Mouse (Mus musculus) megakaryocyte, adult 5-6 weeks (primary cell): ENCODE measurements around the gene Cntnap1. TPM values are rescaled to one million over a fixed set of nuclear protein-coding genes. Genes with fewer than 3 reads are reported as not detected.
"Not testable (repeated sequence)": the region's sequence is repeated elsewhere in the genome, so short reads cannot be mapped to it uniquely, and the experiment has no call there.

Experiments
- ATAC-seq: 2 replicates; pipeline ENCODE4 v1.8.0; 2016; ENCODE audit warnings: mild to moderate bottlenecking, inconsistent platforms; ENCODE audit not compliant: poor library complexity, severe bottlenecking
- total RNA-seq, 2 experiments: library from RNA; stranded (forward) in 1 of 2; stranded (reverse) in 1 of 2; fragments of 153-499, 151-499 nt in 1 of 2; fragments of 221-1000, 200-1000 nt in 1 of 2; gene quantifications; 2 replicates each; pipeline versions ENCODE4 v1.2.3 to v1.2.4; 2015 to 2017

Gene Cntnap1
- total RNA-seq (2015) (not detected in 2 replicates), total RNA-seq (2017) (0.07 TPM in 1 of 2 replicates, not detected in the other)

DNA sequence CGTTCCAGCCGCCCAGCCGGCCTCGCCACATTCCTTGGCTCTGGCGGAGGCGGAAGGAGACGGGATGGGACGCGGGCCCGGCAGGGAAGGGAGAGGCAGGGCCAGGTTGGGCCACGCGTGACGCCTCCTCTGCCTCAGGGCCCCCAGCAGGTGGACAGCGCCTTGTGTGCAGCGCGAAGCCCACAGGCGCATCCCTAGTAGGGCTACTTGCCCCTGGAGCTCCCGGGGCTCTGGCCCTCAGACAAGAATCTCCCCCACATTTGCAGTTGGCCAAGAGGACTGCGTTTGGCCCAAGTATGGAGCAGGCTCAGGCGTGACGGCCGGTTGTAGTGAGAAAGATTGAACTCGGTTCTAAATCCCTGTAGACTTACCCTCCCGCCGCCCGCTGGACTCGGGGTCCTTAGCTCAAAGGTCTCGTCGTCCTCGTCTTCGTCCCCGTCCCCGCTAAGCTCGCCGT lies at the start of gene Cntnap1:
Gene Cntnap1, plus strand, starts transcription at position 170 of the 457 bp plus-strand sequence.
- ATAC-seq = no peak

DNA sequence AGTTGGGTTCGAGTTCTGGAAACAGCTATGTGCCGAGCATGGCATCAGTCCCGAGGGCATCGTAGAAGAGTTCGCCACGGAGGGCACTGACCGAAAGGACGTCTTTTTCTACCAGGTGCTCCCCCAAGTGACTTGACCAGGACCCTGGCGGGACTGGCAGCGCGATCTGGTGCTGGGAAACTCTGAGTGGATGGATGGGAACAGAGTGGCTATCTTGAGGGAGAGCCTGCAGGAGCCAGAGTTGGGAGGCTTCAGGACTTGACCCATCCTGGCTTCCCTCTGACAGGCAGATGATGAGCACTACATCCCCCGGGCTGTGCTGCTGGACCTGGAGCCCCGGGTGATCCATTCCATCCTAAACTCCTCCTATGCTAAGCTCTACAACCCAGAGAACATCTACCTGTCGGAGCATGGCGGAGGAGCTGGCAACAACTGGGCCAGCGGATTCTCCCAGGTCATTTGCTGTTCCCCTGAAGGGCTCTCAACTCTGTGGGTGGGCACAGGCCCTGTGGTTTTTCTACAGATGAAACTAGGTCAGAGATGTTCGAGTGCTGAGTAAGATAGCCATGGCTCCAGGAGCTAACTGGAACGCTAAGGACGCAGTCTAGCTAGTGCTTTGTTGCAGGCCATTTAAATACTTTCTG lies 49.7 kb upstream of the Cntnap1 start:
- no peak for ATAC-seq

DNA sequence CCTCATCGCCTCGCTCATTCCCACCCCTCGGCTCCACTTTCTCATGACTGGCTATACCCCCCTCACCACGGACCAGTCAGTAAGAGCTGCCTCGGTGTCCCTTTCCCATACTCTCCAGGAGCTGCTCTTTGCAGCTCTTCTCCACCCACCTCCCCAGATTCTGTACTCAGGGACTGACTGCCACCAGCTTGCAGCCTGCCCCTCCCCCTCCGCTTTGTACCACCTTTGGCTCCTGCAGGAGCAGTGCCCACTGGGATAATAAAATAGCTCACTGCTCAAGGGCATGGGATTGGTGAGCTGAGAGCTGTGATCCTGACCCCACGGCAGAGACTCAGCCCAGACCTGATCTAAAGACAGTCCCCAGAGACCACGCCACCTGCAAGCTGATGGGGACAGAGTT lies 45.8 kb upstream of the Cntnap1 start:
- ATAC-seq = not testable (repeated sequence)

DNA sequence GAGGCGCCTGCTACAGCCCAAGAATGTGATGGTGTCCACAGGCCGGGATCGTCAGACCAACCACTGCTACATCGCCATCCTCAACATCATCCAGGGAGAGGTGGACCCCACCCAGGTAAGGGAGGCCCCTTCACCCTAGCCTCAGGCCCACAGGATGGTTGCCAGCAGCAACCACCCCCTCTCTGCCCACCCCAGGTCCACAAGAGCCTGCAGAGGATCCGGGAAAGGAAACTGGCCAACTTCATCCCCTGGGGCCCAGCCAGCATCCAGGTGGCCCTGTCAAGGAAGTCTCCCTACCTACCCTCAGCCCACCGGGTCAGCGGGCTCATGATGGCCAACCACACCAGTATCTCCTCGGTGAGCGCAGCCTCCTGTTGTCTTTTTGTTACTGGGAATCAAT lies 45.3 kb upstream of the Cntnap1 start:
- ATAC-seq = not testable (repeated sequence)

DNA sequence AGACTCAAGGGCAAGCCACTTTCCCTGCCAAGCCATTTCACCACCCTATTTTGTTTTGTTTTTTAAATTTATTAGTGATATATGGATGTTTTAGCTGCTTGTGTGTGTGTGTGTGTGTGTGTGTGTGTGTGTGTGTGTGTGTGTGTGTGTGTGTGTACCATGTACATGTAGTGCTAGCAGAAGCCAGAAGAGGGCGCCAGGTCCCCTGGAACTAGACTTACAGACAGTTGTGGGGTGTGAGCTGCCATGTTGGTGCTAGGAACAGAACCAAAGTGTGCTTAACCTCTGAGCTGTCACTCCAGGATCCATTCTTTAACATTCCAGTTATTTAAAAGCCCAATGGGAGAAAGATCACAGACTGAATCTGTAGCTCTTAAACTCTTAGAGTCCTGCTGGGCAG lies 43.2 kb upstream of the Cntnap1 start:
- ATAC-seq = no peak

DNA sequence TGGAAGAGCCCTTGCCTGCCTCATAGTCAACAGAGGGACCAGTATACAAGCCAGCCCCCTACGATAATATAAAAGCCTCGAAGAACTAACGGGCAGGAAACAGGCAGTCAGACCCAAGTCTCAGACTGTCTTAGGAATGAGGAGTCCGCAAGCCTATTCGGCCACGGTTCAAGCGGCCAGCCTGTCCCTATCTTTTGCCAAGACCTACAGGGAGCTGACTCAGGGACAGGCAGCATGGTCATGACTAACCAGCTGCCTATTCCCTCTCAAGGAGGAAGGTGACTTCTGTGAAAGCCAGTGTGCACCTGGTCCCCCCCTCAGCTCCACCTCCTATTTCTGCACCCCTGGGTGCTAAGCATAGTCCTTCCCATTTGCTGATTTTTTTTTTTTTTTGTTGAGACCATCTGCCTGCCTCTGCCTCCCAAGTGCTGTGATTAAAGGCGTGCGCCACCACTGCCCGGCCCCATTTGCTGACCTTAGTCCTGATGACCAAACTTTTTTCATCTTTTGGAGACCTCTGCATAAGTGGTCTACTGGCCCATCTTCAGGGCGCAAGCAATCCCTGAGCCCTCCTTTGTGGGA lies 41.2 kb upstream of the Cntnap1 start:
- ATAC-seq = no peak

DNA sequence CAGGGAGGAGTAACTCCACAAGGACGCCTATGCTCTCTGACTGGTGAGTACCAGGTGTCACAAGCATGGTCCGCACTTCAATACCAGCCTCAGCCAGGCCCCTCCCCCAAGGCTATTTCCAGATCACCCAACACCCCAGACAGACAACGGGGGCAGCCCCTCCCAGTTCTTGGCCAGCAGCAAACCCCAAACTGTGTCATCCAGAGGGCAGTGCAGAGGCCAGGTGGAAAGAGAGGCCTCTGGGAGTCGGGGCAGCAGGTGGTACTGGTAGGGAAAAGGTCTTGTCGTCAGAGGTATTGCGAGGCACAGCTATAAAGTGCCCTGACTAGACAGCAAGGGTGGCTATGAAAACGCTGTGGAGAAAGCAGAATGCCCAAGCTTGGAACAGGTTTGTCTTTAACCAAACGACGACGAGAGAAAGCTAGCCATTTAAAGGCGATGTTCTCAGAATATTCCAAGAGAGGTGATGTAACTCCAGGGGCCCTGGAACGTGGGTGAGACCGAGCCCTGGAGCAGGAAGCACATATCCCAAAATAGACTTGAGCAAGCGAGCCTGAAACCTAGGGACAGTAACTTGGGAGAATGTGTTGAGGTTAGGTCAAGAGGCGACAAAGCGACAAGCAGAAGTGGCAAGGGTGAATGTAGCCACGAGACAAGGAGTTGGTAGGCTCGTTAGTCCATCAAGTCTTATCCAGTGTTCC lies 40.1 kb upstream of the Cntnap1 start:
- ATAC-seq = no peak

DNA sequence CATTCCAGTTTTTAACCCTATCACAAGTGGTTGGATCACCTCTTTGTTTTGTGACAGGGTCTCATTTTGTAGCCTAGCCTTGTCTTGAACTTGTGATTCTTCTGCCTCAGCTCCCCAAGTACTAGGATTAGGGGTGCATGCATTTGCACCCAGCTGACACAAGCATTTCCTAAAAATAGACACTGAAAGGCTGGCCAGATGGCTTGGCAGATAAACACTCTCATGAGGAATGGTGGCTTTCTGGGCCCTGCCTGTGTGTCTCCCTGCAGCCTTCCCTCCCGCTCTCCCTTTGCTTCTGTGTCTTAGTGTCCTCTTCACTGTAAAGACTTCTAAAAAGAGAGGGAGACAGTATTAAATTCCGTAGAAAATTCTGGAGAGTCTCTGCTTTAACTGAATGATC lies 39.1 kb upstream of the Cntnap1 start:
- ATAC-seq = no peak

DNA sequence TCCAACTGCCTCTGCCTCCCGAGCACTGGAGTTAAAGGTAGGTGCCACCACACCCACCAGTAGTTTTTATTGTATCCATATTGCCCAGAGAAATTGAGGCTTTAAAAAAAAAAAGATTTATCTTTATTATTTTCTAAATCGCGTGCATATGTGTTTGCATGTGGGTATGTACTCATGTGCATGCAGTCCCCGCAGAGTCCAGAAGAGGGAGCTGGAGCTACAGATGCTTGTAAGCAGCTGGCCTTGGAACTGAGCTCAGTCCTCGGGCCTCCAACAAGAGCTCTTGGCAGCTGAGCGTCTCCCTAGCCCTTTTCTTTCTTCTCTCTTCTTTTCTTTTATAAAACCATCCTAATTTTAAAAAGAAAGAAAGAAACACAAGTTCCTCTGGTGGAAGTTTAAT lies 38.6 kb upstream of the Cntnap1 start:
- ATAC-seq = no peak

DNA sequence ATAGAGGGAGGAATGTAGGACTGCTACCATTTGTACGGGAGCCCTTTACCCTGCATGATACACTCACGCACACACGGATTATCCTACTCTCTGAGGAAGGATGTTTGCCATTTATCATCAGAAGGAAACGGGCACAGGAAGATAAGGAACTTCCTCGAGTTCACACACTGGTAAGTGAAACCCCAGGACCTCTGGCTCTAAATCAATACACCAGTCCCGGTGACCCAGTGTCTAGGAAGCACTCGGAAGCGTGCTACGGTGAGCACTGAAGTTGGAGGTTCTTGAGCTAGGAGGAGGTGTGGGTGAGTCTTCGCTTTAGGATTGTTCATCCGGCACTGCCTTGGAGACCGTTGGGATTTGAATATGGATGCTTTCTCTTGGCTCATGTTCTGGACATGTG lies 37.3 kb upstream of the Cntnap1 start:
- ATAC-seq = no peak

DNA sequence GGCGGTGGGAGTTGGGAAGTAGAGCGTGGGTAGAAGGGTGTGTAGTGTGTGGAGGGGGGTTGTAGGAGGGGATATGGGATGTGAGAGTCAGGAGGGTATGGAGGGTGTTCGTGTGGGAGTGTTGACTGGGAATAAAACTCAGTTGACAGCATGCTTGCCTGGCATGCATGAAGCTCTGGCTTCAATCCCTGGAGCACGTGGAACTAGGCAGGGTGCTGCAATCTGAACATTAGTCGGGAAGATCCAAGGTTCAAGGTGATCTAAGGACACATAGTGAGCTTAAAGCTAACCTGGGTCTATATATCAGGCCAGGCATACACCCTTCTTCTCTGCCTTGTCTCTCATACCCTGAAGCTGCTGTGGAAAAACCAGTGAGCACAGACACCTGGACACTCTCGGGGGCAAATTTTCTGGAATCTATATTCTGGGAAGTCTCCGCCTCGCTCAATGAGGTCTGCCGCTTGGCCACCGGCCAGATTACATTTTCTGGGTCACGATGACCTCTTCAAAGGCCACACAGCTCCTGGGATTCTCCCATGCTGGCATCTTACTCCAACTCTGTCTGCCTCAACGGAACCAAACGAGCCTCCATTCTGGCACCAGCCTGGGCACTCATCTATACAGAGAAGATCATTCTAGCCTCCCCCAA lies 36.0 kb upstream of the Cntnap1 start:
- ATAC-seq = no peak

DNA sequence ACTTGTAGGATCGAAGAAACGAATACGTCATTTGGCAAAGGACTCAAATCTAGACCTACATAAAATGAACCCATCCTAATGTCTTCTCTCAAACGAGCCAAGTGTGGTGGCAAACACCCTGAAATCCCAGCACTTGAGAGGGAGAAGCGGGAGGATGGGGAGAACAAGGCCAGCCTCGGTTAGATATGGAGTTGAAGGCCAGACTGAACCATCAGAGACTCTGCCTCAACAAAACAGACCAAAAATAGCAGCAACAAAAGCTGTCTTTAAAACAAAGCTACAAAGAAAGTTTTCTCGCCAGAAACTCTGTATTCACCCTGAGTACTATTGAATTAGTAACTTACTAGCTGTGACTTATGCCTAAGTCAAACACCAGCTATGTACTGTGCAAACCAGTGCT lies 33.3 kb upstream of the Cntnap1 start:
- no peak for ATAC-seq

DNA sequence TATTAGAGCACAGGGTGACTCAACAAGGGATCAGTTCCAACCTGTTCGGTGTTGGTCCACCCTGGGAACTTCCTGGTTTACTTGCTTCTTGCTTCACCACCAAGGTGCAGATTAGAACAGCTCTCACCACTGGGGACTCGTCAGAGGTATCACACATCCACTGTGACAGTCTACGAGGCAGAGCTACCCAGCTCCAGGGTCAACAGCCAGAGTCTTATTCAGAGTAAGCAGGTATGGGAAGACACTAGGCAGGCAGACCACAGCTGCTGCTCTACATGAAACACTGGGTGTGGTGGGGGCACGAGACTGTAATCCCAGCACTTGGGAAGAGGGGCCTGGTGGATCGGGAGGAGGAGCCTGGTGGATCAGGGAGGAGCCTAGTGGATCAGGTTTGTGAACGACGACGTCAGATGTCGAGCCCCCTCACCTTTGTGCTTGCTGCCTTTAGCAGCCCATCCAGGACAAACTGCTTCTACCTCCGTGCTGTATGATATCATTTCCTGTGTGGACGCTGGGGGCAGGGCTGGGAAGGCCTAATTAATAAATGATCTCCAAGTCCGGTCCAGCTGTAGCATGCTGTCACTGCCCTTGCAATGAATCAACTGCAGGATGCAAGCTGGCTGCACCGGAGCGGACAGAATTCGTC lies 31.7 kb upstream of the Cntnap1 start:
- 0 out of 2 replicates have a peak, but pooled peaks have one; percentile 18 for ATAC-seq

DNA sequence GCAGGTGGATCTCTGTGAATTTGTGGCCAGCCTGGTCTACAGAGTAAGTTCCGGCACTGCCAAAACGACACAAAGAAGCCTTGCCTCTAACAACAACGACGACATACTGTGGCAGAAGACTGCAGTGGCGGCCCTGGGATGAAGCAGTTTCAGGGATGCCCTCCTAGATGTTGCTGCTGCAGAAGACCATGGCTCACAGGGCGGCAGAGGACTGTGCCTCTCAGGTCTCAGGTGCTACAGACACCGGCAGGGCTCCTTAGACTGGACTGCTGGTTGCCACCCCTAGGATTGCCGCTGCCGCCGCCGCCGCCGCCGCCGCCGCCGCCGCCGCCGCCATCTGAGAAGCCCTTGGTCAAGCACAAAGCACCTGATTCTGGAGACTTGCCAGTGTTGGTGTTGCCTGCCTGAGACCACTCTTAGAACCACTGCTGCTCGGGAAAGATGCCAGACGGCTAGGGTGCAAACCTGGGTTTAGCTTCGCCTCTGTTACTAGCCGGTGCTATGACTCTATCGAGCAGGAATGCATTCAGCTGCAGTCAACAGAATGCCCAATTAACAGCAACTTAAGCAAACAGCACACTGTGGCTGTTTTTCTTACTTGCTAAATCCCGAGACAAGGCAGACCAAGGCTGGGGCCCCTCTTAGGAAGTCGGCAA lies 30.0 kb upstream of the Cntnap1 start:
- no peak for ATAC-seq

DNA sequence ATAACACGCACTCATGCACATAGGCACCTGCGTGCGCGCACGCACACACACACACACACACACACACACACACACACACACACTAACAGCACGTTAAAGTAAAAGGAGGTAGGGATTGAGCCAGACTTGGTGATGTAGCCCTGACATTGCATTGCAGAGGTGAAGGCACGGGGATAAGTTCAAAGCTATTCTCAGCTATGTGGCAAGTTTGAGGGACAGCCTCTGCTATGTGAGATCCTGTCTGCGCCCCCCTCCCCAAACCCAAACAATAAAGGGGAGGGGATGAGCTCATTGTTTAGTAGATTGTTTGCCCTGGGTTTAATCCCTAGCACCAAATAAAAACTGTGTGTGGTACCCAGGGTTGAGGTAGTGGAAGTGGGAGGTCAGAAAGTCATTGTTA lies 29.2 kb upstream of the Cntnap1 start:
- no peak for ATAC-seq

DNA sequence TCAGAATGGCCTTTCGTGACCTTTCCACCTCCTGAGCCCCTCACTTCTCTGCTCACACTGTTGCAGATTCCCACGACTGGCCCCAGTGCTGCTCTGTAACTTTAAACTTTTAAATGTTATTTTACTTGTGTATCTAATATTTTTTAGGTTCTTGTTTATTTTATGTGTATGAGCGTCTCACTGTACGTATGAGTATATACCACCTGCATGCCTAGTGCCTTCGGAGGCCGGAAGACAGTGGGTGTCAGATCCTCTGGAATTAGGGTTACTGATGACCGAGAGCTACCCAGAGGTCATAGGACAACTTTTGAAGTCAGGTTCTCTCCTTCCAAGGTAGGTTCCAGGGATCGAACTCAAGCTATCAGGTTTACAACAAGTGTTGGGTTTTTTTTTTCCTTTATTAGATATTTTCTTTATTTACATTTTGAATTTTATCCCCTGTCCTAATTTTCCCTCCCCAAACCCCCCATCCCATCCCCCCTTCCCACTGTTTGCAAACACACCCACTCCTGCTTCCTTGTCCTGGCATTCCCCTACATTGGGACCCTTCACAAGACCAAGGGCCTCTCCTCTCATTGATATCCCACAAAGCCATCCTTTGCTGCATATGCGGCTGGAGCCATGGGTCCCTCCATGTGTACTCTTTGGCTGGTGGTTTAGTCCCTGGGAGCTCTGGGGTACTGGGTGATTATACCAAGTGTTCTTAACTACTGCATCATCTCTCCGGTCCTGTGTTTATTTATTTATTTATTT lies 27.9 kb upstream of the Cntnap1 start:
- no peak for ATAC-seq

DNA sequence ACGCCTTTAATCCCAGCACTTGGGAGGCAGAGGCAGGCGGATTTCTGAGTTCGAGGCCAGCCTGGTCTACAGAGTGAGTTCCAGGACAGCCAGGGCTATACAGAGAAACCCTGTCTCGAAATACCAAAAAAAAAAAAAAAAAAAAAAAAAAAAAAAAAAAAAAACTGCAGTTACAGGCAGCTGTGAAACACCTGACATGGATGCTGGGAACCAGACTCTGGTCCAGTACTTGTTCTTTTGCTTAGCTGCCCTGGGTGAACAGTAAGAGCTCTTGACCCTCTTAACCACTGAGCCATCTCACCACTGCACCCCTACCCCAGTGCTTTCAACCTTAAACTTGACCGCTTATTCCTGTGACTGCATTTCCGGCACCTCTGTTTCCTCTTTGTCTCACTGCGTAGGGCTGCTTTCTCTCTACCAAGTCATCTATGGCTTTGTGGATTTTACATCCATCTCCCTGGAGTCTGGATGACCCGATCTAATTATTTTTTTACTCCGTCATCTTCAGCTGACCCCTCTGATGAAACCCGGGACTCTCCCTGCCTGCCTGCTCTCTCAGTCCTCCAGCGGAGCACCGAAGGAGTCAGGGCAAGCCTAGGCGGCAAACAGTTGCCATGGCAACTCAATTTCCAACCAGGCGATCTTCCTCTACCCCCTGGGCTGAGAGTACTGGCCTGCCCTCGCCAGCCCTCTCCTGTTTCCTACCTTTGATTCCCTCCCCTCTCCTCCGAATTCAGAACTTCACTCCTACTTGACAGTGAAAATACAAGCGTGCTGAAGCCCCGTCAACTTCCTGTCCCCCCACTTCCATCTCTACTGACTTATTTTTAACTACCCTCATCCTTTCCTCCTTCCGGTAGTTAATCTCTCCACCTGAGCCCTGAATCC lies 26.7 kb upstream of the Cntnap1 start:
- ATAC-seq = peak; percentile 74

DNA sequence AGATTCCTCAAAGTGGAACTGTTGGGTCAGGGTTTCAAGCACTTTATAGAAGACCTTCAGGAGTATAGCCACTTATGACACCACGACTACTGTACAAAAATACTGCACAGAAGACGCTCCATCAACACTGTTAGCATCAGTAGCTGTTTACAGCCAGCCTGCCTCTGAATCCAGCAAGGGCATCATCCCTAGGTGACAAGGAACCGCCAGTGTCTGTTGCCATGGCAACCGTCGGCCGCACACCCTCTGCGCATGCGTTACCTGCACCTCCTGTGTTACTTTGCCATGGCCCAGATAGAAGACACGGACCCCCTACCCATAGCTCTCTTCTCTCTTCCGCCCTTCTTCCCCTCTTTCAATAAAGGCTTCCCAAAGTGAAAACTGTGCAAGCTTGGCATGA lies 23.9 kb upstream of the Cntnap1 start:
- no peak for ATAC-seq

DNA sequence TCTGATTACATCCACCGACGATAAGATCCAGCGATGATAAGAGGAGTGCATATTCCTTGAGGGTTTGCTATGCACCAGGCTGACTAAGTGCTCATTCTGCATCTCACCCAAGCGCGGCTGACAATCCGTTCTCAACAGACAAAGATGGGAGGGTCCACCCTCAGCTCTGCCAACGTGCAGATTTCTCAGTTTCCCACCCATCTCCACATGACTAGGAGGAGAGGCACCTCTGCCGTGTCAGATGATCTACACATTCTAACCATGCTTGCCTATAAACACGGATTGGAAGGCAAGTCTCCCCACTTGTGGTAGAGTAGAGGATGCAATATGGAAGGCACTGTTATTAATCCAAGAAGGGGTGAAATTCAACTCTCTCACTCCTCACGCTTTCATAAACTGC lies 21.6 kb upstream of the Cntnap1 start:
- ATAC-seq = no peak
